Mouse (Mus musculus): ENCODE data around the gene Fbxw13. TPM values are rescaled to one million over a fixed set of nuclear protein-coding genes. Genes with fewer than 3 reads are reported as not detected.

The Fbxw13 gene
- polyA plus RNA-seq, 1 experiment from 2014 or later: not detected

Other genes with a start within 250 kb of the Fbxw13 start
- 0.28 and 0.38 TPM in 2 replicates for gene Col7a1, start 242.4 kb downstream of the Fbxw13 start, polyA plus RNA-seq (2015; fragmentation: Nextera tagmentation; extraction: Ambion mirVana)
- gene Ucn2, start 210.0 kb downstream of the Fbxw13 start, polyA plus RNA-seq (2015; fragmentation: Nextera tagmentation; extraction: Ambion mirVana): not detected in 2 replicates
- gene Pfkfb4, start 204.2 kb downstream of the Fbxw13 start, polyA plus RNA-seq (2015; fragmentation: Nextera tagmentation; extraction: Ambion mirVana): 2.3 and 2.5 TPM in 2 replicates
- gene Shisa5, start 157.4 kb downstream of the Fbxw13 start, polyA plus RNA-seq (2015; fragmentation: Nextera tagmentation; extraction: Ambion mirVana): 20.0 and 21.8 TPM in 2 replicates
- 7.4 and 8.9 TPM in 2 replicates for gene Trex1, start 136.2 kb downstream of the Fbxw13 start, polyA plus RNA-seq (2015; fragmentation: Nextera tagmentation; extraction: Ambion mirVana)
- gene Atrip, start 121.9 kb downstream of the Fbxw13 start, polyA plus RNA-seq (2015; fragmentation: Nextera tagmentation; extraction: Ambion mirVana): 12.6 and 12.7 TPM in 2 replicates
- gene Ccdc51, start 113.5 kb downstream of the Fbxw13 start, polyA plus RNA-seq (2015; fragmentation: Nextera tagmentation; extraction: Ambion mirVana): 14.6 and 14.7 TPM in 2 replicates
- 480 and 506 TPM in 2 replicates for gene Tma7, start 113.4 kb downstream of the Fbxw13 start, polyA plus RNA-seq (2015; fragmentation: Nextera tagmentation; extraction: Ambion mirVana)
- 2.3 and 3.2 TPM in 2 replicates for gene Plxnb1, start 100.6 kb downstream of the Fbxw13 start, polyA plus RNA-seq (2015; fragmentation: Nextera tagmentation; extraction: Ambion mirVana)
- gene Fbxw21, start 33.9 kb downstream of the Fbxw13 start, polyA plus RNA-seq (2015; fragmentation: Nextera tagmentation; extraction: Ambion mirVana): not detected in 2 replicates
- not detected in 2 replicates for gene Fbxw20, start 38.8 kb upstream of the Fbxw13 start, polyA plus RNA-seq (2015; fragmentation: Nextera tagmentation; extraction: Ambion mirVana)
- gene Fbxw14, start 91.7 kb upstream of the Fbxw13 start, polyA plus RNA-seq (2015; fragmentation: Nextera tagmentation; extraction: Ambion mirVana): not detected in 2 replicates
- gene Fbxw28, start 143.7 kb upstream of the Fbxw13 start, polyA plus RNA-seq (2015; fragmentation: Nextera tagmentation; extraction: Ambion mirVana): not detected in 2 replicates
- gene Fbxw22, start 208.3 kb upstream of the Fbxw13 start, polyA plus RNA-seq (2015; fragmentation: Nextera tagmentation; extraction: Ambion mirVana): not detected in 2 replicates